Mouse (Mus musculus): ENCODE data around the gene Sel1l3. TPM values are rescaled to one million over a fixed set of nuclear protein-coding genes. Genes with fewer than 3 reads are reported as not detected.

The Sel1l3 gene
- polyA plus RNA-seq, 1 experiment from 2014 or later, result 0.76 TPM

DNA sequence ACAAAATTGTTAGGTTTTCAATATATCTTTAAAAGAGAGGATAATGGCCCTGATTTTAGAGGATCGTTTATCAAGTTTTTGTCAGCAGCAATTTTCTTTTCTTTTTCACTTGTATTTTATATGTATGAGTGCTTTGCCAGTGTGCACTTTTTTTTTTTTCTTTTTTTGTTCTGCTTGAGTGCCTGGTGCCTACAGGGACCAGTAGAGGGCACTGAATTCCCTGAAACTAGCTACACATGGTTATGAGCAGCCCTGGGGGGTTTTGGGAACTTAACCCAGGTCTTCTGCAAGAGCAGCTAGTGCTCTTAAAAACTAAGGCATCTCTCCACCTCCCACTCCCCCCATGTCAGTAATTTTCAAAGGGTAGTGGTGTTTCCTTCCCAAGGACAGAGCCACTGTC is 105.1 kb downstream of the Sel1l3 start:
- no peak for ATAC-seq (replicated peaks; ENCODE audit: insufficient number of reproducible peaks, insufficient read depth, low FRiP score, low read depth)
- no peaks in the 10 kb centered on the region for H3K27me3 ChIP-seq
- H3K9ac ChIP-seq, result no peak overlapping the region
- H3K4me3 ChIP-seq, result no peak overlapping the region
- no peak overlapping the region for H3K27ac ChIP-seq
- H3K4me1 ChIP-seq (replicated peaks), result no peaks in the 10 kb centered on the region; the same call in 1 of the 2 replicates
- WGBS, result 85% methylated on average over 1 of the region's 1 CpGs
- no peaks in the 10 kb centered on the region for H3K9me3 ChIP-seq (replicated peaks)
- H3K4me2 ChIP-seq, result no peak overlapping the region
- no peaks in the 10 kb centered on the region for H3K36me3 ChIP-seq

- 80% methylated on average over 9 of the region's 9 CpGs for WGBS
Measured at GRCm38 (mm10) chr5:53108026-53108425, 105.7 kb downstream of the Sel1l3 start.

GRCm38 (mm10) chr5:53106731-53107130 is 107.0 kb downstream of the Sel1l3 start:
- ATAC-seq (replicated peaks; ENCODE audit: insufficient number of reproducible peaks, insufficient read depth, low FRiP score, low read depth), result no peak
- H3K4me2 ChIP-seq, result no peak overlapping the region
- no peaks in the 10 kb centered on the region; the same call in 1 of the 2 replicates for H3K4me1 ChIP-seq (replicated peaks)
- H3K9ac ChIP-seq, result no peak overlapping the region
- no peaks in the 10 kb centered on the region for H3K36me3 ChIP-seq
- no peak overlapping the region for H3K4me3 ChIP-seq
- no peaks in the 10 kb centered on the region for H3K9me3 ChIP-seq (replicated peaks)
- no peaks in the 10 kb centered on the region for H3K27me3 ChIP-seq
- WGBS, result 36% methylated on average over 4 of the region's 4 CpGs
- no peak overlapping the region for H3K27ac ChIP-seq

More at GRCm38 (mm10) chr5:53108026-53108425, 105.7 kb downstream of the Sel1l3 start:
- no peak for ATAC-seq (replicated peaks; ENCODE audit: insufficient number of reproducible peaks, insufficient read depth, low FRiP score, low read depth)
- H3K9ac ChIP-seq, result no peak overlapping the region
- no peak overlapping the region for H3K4me2 ChIP-seq
- H3K27ac ChIP-seq, result no peak overlapping the region
- no peaks in the 10 kb centered on the region for H3K9me3 ChIP-seq (replicated peaks)
- H3K4me1 ChIP-seq (replicated peaks), result no peaks in the 10 kb centered on the region; the same call in 1 of the 2 replicates
- H3K36me3 ChIP-seq, result no peaks in the 10 kb centered on the region
- H3K27me3 ChIP-seq, result no peaks in the 10 kb centered on the region
- no peak overlapping the region for H3K4me3 ChIP-seq

GRCm38 (mm10) chr5:53106125-53106524 is 107.6 kb downstream of the Sel1l3 start:
- H3K9ac ChIP-seq, result no peak overlapping the region
- no peaks in the 10 kb centered on the region for H3K27me3 ChIP-seq
- H3K27ac ChIP-seq, result no peak overlapping the region
- no peaks in the 10 kb centered on the region for H3K9me3 ChIP-seq (replicated peaks)
- no peak for ATAC-seq (replicated peaks; ENCODE audit: insufficient number of reproducible peaks, insufficient read depth, low FRiP score, low read depth)
- no peaks in the 10 kb centered on the region for H3K36me3 ChIP-seq
- H3K4me2 ChIP-seq, result no peak overlapping the region
- 45% methylated on average over 4 of the region's 4 CpGs for WGBS
- no peak overlapping the region for H3K4me3 ChIP-seq
- H3K4me1 ChIP-seq (replicated peaks), result no peaks in the 10 kb centered on the region; the same call in 1 of the 2 replicates

DNA sequence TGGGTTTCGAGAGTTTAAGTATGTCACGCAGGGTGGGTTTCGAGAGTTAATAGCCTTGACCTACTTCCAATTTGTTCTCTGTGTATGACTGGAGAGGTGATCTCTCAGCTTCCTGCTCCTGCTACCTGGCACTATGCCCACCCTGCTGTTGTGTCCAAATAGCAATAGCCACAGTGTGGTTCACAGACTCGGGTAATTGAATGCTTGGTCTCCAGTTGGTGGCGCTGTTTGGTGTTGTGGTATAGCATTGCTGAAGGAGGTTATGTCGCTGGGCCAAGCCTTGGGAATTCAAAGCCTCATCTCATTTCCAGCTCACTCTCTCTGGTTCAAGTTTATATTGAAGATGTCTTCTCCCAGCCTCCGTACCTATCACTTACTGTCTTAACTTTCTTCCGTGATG is 108.0 kb downstream of the Sel1l3 start:
- H3K4me1 ChIP-seq (replicated peaks), result no peaks in the 10 kb centered on the region; the same call in 1 of the 2 replicates
- H3K27me3 ChIP-seq, result no peaks in the 10 kb centered on the region
- no peak overlapping the region for H3K4me3 ChIP-seq
- H3K27ac ChIP-seq, result no peak overlapping the region
- no peak overlapping the region for H3K4me2 ChIP-seq
- H3K9ac ChIP-seq, result no peak overlapping the region
- ATAC-seq (replicated peaks; ENCODE audit: insufficient number of reproducible peaks, insufficient read depth, low FRiP score, low read depth), result no peak
- H3K9me3 ChIP-seq (replicated peaks), result no peaks in the 10 kb centered on the region
- H3K36me3 ChIP-seq, result no peaks in the 10 kb centered on the region
- 70% methylated on average over 8 of the region's 8 CpGs for WGBS

DNA sequence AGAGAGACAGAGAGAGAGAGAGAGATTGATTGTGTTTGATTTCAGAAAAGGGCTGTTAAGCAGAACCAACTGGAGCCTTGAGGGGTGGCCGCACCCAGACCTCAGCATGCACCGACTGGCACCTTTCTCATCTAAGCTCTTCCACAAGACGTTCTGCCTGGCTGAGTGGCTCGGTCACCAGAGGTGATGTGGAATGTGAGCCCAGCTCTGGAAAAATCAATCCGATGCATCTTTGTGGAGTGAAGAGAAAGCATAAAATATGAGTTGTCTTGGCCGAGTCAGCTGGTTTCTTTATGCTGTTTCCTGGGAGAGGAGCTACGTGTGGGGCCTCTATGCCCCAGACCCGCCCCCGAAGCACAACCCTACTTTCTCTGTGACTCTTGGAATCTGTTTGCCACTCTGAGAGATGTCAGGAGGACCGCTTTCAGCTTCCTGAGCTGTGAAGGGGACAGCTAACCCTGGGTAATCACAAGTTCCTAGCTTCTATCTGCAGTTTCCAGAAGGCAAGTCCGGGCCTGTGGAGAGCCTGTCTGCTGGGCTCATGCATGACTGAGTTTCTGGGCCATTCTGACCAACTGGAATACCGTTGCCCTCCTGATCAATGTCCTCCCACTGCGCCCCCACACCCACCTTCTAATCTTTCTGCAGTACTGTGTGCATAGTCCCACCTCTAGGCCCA is 109.4 kb downstream of the Sel1l3 start:
- Histone ChIP-seq H3K36me3 (no peaks in the 10 kb centered on the region), H3K27ac (no peak overlapping the region), H3K4me2 (no peak overlapping the region), H3K4me3 (no peak overlapping the region), H3K9me3 (replicated peaks) (no peaks in the 10 kb centered on the region), H3K9ac (no peak overlapping the region), H3K27me3 (no peaks in the 10 kb centered on the region), H3K4me1 (replicated peaks) (no peaks in the 10 kb centered on the region; the same call in 1 of the 2 replicates)
- 71% methylated on average over 13 of the region's 13 CpGs for WGBS
- ATAC-seq (replicated peaks; ENCODE audit: insufficient number of reproducible peaks, insufficient read depth, low FRiP score, low read depth), result no peak

GRCm38 (mm10) chr5:53101848-53102473 is 111.8 kb downstream of the Sel1l3 start:
- no peaks in the 10 kb centered on the region; the same call in 1 of the 2 replicates for H3K4me1 ChIP-seq (replicated peaks)
- no peaks in the 10 kb centered on the region for H3K27me3 ChIP-seq
- H3K36me3 ChIP-seq, result no peaks in the 10 kb centered on the region
- ATAC-seq (replicated peaks; ENCODE audit: insufficient number of reproducible peaks, insufficient read depth, low FRiP score, low read depth), result no peak
- H3K9me3 ChIP-seq (replicated peaks), result no peaks in the 10 kb centered on the region
- no peak overlapping the region for H3K4me3 ChIP-seq
- H3K4me2 ChIP-seq, result no peak overlapping the region
- no peak overlapping the region for H3K9ac ChIP-seq
- H3K27ac ChIP-seq, result no peak overlapping the region
- 80% methylated on average over 12 of the region's 12 CpGs for WGBS

DNA sequence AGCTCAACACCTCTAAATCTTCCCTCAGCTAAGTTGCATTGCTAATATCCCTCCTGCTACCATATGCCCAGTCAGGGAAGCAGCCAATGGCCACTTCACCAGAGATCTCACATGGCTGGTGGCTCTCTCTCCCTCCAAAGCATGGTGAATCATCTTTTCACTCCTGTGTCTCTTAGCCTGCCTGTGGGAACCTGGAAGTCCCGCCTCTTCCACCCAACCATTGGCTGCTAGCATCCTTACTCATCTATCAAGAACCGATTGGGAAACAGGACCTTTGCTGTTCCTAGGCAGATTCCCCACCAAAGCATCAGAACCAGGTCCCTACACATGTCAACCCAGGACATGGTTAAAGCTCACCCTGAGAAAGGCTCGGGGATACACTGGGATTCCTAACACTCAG is 122.4 kb downstream of the Sel1l3 start:
- H3K9ac ChIP-seq, result no peak overlapping the region
- ATAC-seq (replicated peaks; ENCODE audit: insufficient number of reproducible peaks, insufficient read depth, low FRiP score, low read depth), result no peak
- H3K36me3 ChIP-seq, result no peaks in the 10 kb centered on the region
- no peak overlapping the region for H3K4me2 ChIP-seq
- no peaks in the 10 kb centered on the region for H3K4me1 ChIP-seq (replicated peaks)
- 53% methylated on average over 3 of the region's 3 CpGs for WGBS
- no peaks in the 10 kb centered on the region for H3K9me3 ChIP-seq (replicated peaks)
- no peaks in the 10 kb centered on the region for H3K27me3 ChIP-seq
- no peak overlapping the region for H3K27ac ChIP-seq
- H3K4me3 ChIP-seq, result no peak overlapping the region

DNA sequence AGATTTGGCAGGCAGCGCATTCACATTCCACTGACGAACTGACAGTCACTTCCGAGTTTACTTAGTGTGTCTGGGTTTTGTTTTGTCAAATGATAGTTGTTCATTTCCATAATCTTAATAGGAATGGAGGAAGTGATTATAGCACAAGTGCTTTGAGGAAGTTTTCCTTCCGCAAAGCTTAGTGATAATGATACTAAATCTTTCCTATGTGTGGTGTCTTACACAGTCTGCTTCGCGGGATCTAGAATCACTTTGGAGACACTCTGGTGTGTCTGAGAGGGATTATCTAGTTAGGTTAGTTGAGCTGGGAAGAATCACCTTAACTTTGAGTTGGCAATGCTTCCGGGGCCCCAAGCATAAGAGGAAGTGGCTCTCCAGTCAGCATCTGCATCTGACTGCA is 126.3 kb downstream of the Sel1l3 start:
- Histone ChIP-seq H3K27ac (no peak overlapping the region), H3K9me3 (replicated peaks) (no peaks in the 10 kb centered on the region), H3K4me3 (no peak overlapping the region), H3K36me3 (no peaks in the 10 kb centered on the region), H3K4me2 (no peak overlapping the region), H3K9ac (no peak overlapping the region), H3K4me1 (replicated peaks) (no peaks in the 10 kb centered on the region), H3K27me3 (no peaks in the 10 kb centered on the region)
- no peak for ATAC-seq (replicated peaks; ENCODE audit: insufficient number of reproducible peaks, insufficient read depth, low FRiP score, low read depth)
- 78% methylated on average over 7 of the region's 7 CpGs for WGBS

DNA sequence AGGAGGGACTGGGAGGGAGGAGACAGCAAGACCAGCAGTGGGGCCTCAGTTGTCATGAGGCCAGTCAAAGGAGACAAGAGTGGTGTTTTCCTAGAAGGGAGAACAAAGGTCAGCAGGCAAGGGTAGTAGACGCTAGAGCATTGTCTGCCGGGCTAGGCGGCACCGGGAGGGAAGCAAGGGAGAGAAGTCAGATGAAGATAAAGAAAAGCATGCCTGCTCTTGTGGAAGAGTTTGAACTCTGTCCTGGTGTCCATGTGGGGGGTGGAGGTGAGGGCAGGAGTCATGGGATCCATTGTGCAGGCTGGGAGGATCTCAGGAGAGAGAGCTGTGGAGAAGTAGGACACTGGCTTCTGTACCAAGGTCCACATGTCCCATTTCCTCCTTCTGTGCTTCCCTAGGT is 135.3 kb downstream of the Sel1l3 start:
- ATAC-seq (replicated peaks; ENCODE audit: insufficient number of reproducible peaks, insufficient read depth, low FRiP score, low read depth), result no peak
- Histone ChIP-seq H3K9me3 (replicated peaks) (no peaks in the 10 kb centered on the region), H3K4me1 (replicated peaks) (no peaks in the 10 kb centered on the region), H3K27me3 (no peaks in the 10 kb centered on the region), H3K4me3 (no peak overlapping the region), H3K27ac (no peak overlapping the region), H3K9ac (no peak overlapping the region), H3K36me3 (no peaks in the 10 kb centered on the region), H3K4me2 (no peak overlapping the region)
- WGBS, result 41% methylated on average over 4 of the region's 4 CpGs

DNA sequence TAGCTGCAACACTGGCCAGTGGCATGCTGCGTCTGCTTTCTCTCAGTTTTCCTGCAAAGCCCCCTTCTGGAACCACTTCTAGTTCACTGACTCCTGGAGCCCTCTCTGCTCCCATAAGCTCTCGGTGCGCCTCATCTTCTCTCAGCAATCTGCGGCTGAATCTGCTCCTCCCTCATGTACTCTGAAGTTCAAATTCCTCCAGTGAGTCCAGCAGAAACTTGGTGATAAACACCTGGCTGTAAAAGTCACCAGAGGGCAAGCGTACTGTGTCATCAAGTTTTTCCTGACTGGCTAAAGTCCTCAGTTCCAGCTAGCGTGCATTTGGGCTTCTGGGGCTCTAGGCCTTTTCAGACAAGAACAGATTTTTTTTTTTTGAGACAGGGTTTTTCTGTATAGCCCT is 139.2 kb downstream of the Sel1l3 start:
- H3K4me1 ChIP-seq (replicated peaks), result no peaks in the 10 kb centered on the region
- WGBS, result 50% methylated on average over 6 of the region's 6 CpGs

More for the DNA sequence above, 139.2 kb downstream of the Sel1l3 start:
- Histone ChIP-seq H3K4me3 (no peak overlapping the region), H3K27ac (no peak overlapping the region), H3K36me3 (no peaks in the 10 kb centered on the region), H3K27me3 (no peaks in the 10 kb centered on the region), H3K9ac (no peak overlapping the region), H3K4me2 (no peak overlapping the region), H3K9me3 (replicated peaks) (no peaks in the 10 kb centered on the region)
- ATAC-seq (replicated peaks; ENCODE audit: insufficient number of reproducible peaks, insufficient read depth, low FRiP score, low read depth), result no peak

Measured in heart, embryonic 15.5 days (tissue).